Mouse (Mus musculus) ES-CJ7 (cell line): ENCODE data around the gene Asf1b.

Experiments
- DNase-seq: peaks from one replicate; pipeline ENCODE4 v3.0.0; 2011; ENCODE audit warnings: low read depth, low spot score

Asf1b gene

GRCm38 (mm10) chr8:84015833-84016232 is 60.5 kb downstream of the Asf1b start:
- DNase-seq, result peak; percentile 62

GRCm38 (mm10) chr8:84019738-84020137 is 64.4 kb downstream of the Asf1b start:
- no peak for DNase-seq
